Mouse (Mus musculus): ENCODE results near the gene Lpar5.

The Lpar5 gene

GRCm38 (mm10) chr6:125129710-125130402, 62.1 kb downstream of the Lpar5 start:
- no peak for DNase-seq

GRCm38 (mm10) chr6:125131302-125132156, 63.8 kb downstream of the Lpar5 start, which contains the start of gene Nop2:
TSS of gene Nop2 (plus strand) at chr6:125131909.
- DNase-seq: peak; percentile 90 to 91

All from cerebellum, postnatal 14 days (tissue).